ENCODE assay signal across 7 mouse cellular contexts in the genomic region with DNA sequence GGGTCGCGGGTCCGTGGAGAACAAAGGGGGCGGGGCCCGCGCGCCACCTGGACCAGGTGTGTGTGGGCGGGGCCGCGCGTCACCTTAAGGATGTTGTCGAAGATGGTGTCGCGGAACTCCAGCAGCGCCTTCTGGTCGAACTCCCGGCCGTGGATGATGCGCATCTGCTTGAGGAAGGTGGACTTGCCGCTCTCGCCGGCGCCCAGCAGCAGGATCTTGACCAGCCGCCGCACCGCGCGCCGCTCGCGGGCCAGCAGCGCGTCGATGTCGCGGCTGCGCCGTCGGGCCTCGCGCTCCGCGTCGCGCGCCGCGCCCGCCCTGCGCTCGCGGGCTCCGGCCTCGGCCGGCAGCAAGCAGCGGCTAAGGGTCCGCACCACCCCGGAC. TPM values are rescaled to one million over a fixed set of nuclear protein-coding genes. Genes with fewer than 3 reads are reported as not detected.
A peak's percentile ranks its signal among the peaks of the same experiment; 100 is the strongest.
DNase-seq lines count a peak whose midpoint lies in the region; ATAC-seq and TF ChIP-seq lines count a peak whose summit lies in the region.

No protein-coding gene starts in this region.

- peak overlapping the region; percentile 96 for H3K4me2 ChIP-seq in hindbrain, postnatal 0 days (ENCODE audit: low read depth, low read length)
- H3K4me2 ChIP-seq in midbrain, postnatal 0 days (ENCODE audit: low read depth, low read length, poor library complexity, severe bottlenecking) = peak overlapping the region; percentile 95

- under 1% methylated on average over 58 of the region's 58 CpGs for WGBS in forebrain, embryonic 10.5 days
- WGBS in hindbrain, postnatal 0 days = under 1% methylated on average over 58 of the region's 58 CpGs
- 0% methylated on average over 22 of the region's 58 CpGs for WGBS in midbrain, postnatal 0 days

- peaks cover 31% of the 10 kb centered on the region for H3K4me1 ChIP-seq in E14TG2a.4 (replicated peaks; ENCODE audit: low read depth, low read length)
- peaks cover 39% of the 10 kb centered on the region for H3K4me1 ChIP-seq in forebrain, embryonic 10.5 days
- H3K4me1 ChIP-seq in hindbrain, postnatal 0 days (ENCODE audit: insufficient read depth, low read length) = peaks cover 25% of the 10 kb centered on the region
- peaks cover 14% of the 10 kb centered on the region for H3K4me1 ChIP-seq in midbrain, postnatal 0 days (ENCODE audit: insufficient read depth, low read length)

- H3K27me3 ChIP-seq in E14TG2a.4 (ENCODE audit: insufficient read depth, low read length) = no peaks in the 10 kb centered on the region
- H3K27me3 ChIP-seq in forebrain, embryonic 10.5 days (ENCODE audit: poor library complexity, severe bottlenecking) = no peaks in the 10 kb centered on the region
- H3K27me3 ChIP-seq in hindbrain, postnatal 0 days (ENCODE audit: insufficient read depth, low read length) = no peaks in the 10 kb centered on the region
- no peaks in the 10 kb centered on the region for H3K27me3 ChIP-seq in midbrain, postnatal 0 days (ENCODE audit: insufficient read depth, low read length)

- no peak for TF ChIP-seq CTCF in E14TG2a.4 (conservative IDR thresholded peaks at IDR 0.05; ENCODE audit: low read length)
- no peak for TF ChIP-seq CTCF in hindbrain, postnatal 0 days (IDR thresholded peaks at IDR 0.05; ENCODE audit: low read depth)
- no peak for TF ChIP-seq CTCF in midbrain, postnatal 0 days (IDR thresholded peaks at IDR 0.05)

- peaks cover 21% of the 10 kb centered on the region for H3K36me3 ChIP-seq in E14TG2a.4 (ENCODE audit: insufficient read depth, low read length)
- peaks cover 12% of the 10 kb centered on the region for H3K36me3 ChIP-seq in forebrain, embryonic 10.5 days (replicated peaks)
- no peaks in the 10 kb centered on the region for H3K36me3 ChIP-seq in hindbrain, postnatal 0 days (ENCODE audit: insufficient read depth, low read length)
- no peaks in the 10 kb centered on the region for H3K36me3 ChIP-seq in midbrain, postnatal 0 days (ENCODE audit: insufficient read depth, low read length)

- no peaks in the 10 kb centered on the region for H3K9me3 ChIP-seq in E14TG2a.4 (ENCODE audit: low read length)
- H3K9me3 ChIP-seq in forebrain, embryonic 10.5 days = no peaks in the 10 kb centered on the region
- H3K9me3 ChIP-seq in hindbrain, postnatal 0 days (ENCODE audit: low read length) = no peaks in the 10 kb centered on the region
- no peaks in the 10 kb centered on the region for H3K9me3 ChIP-seq in midbrain, postnatal 0 days (ENCODE audit: low read length)

- peak overlapping the region; percentile 75 for H3K9ac ChIP-seq in hindbrain, postnatal 0 days (replicated peaks; ENCODE audit: low read length)
- H3K9ac ChIP-seq in midbrain, postnatal 0 days (replicated peaks; ENCODE audit: low read length, poor library complexity, severe bottlenecking) = peak overlapping the region; percentile 77

- peak; percentile 74 for DNase-seq in ZHBTc4 (ENCODE audit: low read depth, low spot score)
- DNase-seq in forebrain, embryonic 10.5 days (ENCODE audit: extremely low spot score, low spot score) = peak; percentile 43
- DNase-seq in hindbrain, postnatal 0 days (ENCODE audit: low spot score) = no peak
- DNase-seq in liver = peak; percentile 42
- DNase-seq in midbrain, postnatal 0 days (ENCODE audit: low spot score) = peak; percentile 40
- DNase-seq in thymus, postnatal 0 days (ENCODE audit: low spot score) = peak; percentile 58

- ATAC-seq in hindbrain, postnatal 0 days = no peak
- 0 out of 2 replicates have a peak, but pooled peaks have one; percentile 2 for ATAC-seq in midbrain, postnatal 0 days (ENCODE audit: low FRiP score)

- H3K4me3 ChIP-seq in E14TG2a.4 (replicated peaks; ENCODE audit: low read length) = peak overlapping the region; percentile 87
- H3K4me3 ChIP-seq in forebrain, embryonic 10.5 days = peak overlapping the region; percentile 81
- peak overlapping the region; percentile 72 for H3K4me3 ChIP-seq in hindbrain, postnatal 0 days (ENCODE audit: low read length)
- H3K4me3 ChIP-seq in midbrain, postnatal 0 days (ENCODE audit: low read depth, low read length) = peak overlapping the region; percentile 81

- H3K27ac ChIP-seq in forebrain, embryonic 10.5 days = peak overlapping the region; percentile 92
- peak overlapping the region; percentile 76 for H3K27ac ChIP-seq in hindbrain, postnatal 0 days
- H3K27ac ChIP-seq in midbrain, postnatal 0 days (ENCODE audit: low read depth, low read length) = peak overlapping the region; percentile 82

RNA-seq across cellular contexts. Expression of a gene that starts 0.3 kb away (rescaled TPM):
- 6.1 and 7.6 TPM in 2 replicates for polyA plus RNA-seq in forebrain, embryonic 10.5 days (2016; fragmentation: Nextera tagmentation; extraction: Ambion mirVana)
- total RNA-seq in hindbrain, postnatal 0 days (2014; rRNA removed) = 201 and 208 TPM in 2 replicates
- polyA plus RNA-seq in hindbrain, postnatal 0 days (2015; fragmentation: Nextera tagmentation; extraction: Ambion mirVana) = 32.8 and 35.9 TPM in 2 replicates
- total RNA-seq in midbrain, postnatal 0 days (2014; rRNA removed) = 115 and 152 TPM in 2 replicates
- 26.5 and 28.0 TPM in 2 replicates for polyA plus RNA-seq in midbrain, postnatal 0 days (2015; fragmentation: Nextera tagmentation; extraction: Ambion mirVana)
- 13.1 and 16.3 TPM in 2 replicates for polyA plus RNA-seq in thymus, postnatal 0 days (2015; fragmentation: Nextera tagmentation; extraction: Ambion mirVana)
